Mouse (Mus musculus) ovary, postnatal 14 days (tissue): ENCODE measurements around the gene Hist1h3f.
"Not testable (repeated sequence)": the region's sequence is repeated elsewhere in the genome, so short reads cannot be mapped to it uniquely, and the experiment has no call there.

ENCODE experiments used
- DNase-seq: peaks from one replicate; pipeline ENCODE4 v3.0.0; 2022; ENCODE audit warnings: low spot score

Hist1h3f gene

DNA sequence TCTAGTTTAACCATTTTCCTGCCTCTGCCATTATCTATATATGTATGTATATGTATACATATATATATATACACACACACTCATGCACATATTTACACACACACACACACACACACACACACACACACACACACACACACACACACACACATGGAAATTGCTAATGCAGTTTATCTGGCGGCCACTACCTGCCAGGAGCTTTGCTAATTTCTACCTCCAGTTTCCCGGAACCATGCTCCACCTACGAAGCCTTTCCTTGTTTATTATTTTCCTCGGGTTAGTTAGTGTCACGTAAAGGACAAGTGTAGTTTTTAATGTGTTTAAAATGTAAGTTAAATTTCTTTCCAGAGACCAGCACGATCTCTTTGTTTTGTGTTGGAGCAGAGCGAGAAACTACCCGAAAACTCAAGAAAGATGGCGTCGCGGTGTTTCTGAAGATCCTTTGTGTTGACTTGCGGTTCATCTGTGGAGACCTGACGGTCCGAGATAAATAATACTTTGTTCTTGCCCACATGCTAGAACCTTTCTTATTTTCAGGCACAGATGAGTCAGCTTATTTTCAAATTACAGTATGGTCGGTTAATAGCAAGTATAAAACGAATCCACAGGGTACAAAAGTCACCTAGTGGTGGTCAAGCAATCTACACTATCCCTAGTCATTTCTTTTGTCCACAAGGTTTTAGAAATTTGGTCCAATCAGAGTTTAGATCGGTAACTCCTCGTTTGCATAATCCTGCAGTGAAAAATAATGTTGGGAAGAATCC, 19.0 kb downstream of the Hist1h3f start:
- no peak for DNase-seq

DNA sequence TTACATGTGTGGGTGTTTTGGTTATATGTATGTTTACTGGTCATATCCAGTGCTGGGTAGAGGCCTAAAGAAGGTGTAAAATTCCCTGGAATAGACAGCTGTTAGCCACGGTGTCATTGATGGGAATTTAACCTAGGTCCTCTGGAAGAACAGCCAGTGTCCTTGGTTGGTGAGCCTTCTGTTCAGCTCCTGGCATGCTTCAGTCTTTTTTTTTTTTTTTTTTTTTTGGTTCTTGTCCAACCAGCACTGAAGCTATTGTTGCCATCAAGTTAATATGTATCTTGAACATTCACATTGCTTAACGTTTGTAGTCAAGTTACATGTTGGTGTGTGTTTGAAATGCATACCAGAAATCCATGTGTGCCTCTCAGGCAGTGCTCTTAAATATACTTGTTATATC, 20.6 kb downstream of the Hist1h3f start:
- no peak for DNase-seq

DNA sequence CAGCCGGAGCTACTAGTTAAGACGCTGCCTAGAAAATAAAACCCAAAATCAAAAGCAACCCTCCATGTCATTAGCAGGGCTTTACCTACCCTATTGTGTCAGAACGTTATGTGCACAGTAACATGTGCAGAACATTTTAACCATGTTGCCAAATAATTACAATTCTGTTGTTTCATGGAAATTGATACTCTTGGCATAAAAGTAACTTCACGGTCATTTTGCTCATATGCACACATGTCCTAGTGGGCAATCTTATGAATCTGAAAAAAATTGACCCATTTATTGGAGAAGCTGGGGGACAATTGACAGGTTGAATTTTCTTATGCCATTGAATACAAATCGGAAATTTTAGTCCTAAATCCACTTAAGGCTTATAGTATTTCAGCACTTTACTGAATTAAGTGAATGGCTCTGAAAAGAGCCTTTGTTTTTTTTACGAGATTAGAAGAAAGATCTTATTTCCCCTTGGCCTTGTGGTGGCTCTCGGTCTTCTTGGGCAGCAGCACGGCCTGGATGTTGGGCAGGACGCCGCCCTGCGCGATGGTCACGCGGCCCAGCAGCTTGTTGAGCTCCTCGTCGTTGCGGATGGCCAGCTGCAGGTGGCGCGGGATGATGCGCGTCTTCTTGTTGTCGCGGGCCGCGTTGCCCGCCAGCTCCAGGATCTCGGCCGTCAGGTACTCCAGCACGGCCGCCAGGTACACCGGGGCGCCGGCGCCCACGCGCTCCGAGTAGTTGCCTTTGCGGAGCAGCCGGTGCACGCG, 26.6 kb downstream of the Hist1h3f start:
- not testable (repeated sequence) for DNase-seq

DNA sequence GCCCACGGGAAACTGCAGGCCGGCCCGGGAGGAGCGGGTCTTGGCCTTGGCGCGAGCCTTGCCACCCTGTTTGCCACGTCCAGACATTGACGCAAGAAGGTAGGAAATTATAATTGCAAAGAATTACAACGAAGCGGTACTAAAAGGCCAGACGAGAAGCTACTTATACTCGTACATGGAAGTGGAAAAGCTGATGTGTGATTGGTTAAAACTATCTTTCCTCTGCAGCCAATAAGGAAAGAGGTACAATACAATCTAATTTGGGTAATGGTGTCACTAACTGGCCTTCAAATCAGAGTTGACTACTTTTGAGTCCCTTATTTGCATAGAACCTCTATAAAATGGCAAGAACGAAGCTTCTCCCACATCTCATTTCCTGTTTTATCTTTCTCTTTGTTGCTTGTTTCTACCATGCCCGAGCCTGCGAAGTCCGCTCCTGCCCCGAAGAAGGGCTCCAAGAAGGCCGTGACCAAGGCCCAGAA, 27.2 kb downstream of the Hist1h3f start, which contains the start of the genes Hist1h2ae and Hist1h2bg:
Gene Hist1h2ae, minus strand, starts transcription at position 199 of the 482 bp plus-strand sequence.
Gene Hist1h2bg, plus strand, starts transcription at position 375 of the 482 bp plus-strand sequence.
- no peak for DNase-seq

DNA sequence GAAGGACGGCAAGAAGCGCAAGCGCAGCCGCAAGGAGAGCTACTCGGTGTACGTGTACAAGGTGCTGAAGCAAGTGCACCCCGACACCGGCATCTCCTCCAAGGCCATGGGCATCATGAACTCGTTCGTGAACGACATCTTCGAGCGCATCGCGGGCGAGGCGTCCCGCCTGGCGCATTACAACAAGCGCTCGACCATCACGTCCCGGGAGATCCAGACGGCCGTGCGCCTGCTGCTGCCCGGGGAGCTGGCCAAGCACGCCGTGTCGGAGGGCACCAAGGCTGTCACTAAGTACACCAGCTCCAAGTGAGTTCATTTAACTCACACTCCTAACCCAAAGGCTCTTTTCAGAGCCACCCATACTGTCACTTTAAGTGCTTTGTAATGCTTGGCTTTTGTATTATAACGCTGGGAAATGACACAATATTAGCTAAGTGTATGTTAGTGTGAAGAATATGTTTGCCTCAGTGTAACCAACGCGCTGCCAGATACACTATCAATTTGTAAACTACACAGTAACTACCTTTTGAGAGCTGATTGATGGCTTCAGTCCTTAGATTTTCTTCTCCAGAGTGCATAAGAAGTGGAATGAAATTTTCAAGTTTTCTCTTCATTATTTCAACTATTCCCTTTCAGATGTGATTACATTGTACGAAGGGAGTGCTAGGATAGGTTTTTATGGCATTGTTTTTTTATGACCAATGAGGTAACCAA, 27.8 kb downstream of the Hist1h3f start:
- not testable (repeated sequence) for DNase-seq

DNA sequence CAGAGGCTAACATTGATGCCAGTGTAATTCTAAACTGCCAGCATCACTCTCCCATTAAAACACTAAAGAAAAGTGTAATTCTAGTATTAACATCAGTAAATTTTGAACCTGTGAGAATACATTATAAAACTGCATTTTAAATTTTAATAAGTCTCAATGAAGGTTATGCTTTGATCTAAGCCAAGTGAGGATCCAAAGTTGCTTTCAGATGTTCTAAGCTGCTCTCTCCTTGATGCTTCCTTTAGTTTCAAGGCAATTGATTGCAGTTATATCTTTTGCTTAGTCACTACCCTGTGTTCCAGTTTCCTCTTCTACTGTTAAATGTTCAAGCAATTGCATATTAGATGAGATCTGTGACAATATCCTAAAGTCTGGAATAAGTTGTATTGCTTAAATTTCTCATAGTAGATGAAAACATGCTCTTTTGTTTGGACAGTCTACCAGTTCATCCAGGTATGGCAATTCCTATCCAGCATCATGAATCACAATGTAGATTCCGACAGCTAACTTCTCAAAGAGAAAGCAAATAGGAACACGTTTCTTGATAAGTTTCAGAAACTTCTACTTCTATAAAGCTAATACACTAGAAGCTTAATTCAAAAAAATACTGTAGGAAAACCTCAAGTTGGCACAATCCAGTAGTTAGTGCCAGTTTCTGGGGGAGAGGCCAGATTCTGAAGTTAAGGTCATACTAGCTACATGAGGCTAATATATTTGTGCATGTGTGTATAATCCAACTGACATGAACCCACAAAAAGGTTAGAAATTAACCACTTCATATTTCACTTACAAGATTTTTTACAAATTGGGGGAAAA, 28.6 kb downstream of the Hist1h3f start:
- DNase-seq = no peak

DNA sequence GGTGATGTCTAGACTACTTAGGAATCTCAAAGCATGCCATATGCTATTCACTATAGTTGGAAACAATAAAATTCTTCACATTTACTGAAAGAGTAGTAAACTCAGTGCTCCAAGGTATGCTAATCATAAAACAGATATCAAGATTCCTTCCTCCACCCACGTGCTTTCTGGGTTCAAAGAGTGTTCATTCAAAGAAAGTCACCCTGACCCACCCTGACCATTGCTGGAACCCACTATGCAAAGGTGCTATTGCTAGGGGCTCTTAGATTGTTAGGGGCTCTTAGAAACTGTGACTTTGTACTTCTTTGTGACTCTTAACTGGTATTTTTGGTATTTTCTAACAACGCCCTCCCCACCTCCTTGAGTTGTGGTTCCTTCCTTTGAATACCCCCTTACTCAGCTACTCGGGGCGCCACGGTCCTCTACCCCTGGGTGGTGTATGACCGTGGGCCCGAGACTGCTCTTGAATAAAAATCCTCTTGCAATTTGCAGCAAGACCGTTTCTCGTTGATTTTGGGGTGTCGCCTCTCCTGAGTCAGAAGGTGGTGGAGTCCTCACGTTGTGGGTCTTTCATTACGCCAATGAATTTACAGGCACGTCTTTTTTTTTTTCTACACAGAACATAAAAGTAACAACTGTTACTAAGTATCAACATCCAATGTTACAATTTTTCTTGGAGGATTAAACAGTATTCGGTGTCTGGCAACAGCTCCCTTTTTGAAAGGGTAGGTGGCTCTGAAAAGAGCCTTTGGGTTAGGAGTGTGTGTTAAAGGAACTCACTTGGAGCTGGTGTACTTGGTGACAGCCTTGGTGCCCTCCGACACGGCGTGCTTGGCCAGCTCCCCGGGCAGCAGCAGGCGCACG, 29.4 kb downstream of the Hist1h3f start:
- not testable (repeated sequence) for DNase-seq

DNA sequence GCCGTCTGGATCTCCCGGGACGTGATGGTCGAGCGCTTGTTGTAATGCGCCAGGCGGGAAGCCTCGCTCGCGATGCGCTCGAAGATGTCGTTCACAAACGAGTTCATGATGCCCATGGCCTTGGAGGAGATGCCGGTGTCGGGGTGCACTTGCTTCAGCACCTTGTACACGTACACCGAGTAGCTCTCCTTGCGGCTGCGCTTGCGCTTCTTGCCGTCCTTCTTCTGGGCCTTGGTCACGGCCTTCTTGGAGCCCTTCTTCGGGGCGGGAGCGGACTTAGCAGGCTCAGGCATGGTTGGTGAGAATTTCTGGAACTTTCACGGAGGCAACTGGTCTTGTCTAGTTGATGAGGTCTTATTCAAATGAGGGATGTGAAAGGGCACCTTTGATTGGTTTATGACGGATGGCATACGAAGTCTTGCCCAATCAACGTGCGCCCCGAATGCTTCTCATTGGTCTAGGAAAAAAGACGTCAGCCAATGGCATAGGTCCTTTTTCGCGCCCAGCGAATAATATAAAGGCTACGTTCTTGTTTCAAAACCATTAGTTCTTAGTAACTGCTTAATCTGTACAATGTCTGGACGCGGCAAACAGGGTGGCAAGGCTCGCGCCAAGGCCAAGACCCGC, 30.2 kb downstream of the Hist1h3f start, which contains the start of the genes Hist1h2bf and Hist1h2ad:
Gene Hist1h2bf, minus strand, starts transcription at position 299 of the 627 bp plus-strand sequence.
Gene Hist1h2ad, plus strand, starts transcription at position 484 of the 627 bp plus-strand sequence.
- DNase-seq = peak; percentile 72

DNA sequence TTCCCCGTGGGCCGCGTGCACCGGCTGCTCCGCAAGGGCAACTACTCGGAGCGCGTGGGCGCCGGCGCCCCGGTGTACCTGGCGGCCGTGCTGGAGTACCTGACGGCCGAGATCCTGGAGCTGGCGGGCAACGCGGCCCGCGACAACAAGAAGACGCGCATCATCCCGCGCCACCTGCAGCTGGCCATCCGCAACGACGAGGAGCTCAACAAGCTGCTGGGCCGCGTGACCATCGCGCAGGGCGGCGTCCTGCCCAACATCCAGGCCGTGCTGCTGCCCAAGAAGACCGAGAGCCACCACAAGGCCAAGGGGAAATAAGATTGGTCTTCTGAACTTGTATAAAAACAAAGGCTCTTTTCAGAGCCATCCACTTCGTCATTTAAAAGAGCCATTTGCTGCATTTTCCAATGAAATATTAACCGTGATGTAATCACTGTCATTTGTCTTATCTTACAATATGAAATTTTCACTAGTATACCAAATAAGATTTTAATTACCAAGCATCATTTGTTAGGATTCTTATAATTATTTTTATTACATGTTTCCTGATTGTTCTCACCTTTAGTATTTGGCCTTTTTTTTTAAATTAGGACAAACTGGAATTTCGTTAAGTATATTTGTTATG, 30.8 kb downstream of the Hist1h3f start:
- DNase-seq = not testable (repeated sequence)

DNA sequence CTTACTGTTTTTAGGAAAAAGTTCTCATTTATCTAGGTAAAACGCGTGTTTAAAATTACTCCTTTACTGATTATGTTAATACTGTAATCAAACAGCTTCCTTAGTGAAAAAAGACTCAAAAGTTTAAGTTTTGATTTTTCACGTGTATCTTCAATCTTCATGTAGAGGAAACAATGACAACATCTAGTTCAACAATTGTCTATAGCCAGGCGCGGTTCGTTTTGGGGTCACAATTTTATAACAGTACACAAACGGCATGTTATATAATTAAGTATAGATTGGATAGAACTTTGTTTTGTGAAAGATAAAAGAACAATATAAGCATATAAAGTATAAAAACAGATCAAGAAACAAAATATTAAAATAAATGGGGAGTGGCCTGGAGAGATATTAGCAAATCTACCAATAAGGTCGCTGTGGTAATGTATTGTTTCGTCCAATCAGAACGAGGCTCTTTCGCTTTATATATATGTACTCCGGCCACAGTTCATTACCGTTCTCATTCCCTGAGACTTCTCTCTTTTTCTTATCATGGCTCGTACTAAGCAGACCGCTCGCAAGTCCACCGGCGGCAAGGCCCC, 31.5 kb downstream of the Hist1h3f start, which contains the start of gene Hist1h3d:
Gene Hist1h3d, plus strand, starts transcription at position 493 of the 581 bp plus-strand sequence.
- DNase-seq = no peak

DNA sequence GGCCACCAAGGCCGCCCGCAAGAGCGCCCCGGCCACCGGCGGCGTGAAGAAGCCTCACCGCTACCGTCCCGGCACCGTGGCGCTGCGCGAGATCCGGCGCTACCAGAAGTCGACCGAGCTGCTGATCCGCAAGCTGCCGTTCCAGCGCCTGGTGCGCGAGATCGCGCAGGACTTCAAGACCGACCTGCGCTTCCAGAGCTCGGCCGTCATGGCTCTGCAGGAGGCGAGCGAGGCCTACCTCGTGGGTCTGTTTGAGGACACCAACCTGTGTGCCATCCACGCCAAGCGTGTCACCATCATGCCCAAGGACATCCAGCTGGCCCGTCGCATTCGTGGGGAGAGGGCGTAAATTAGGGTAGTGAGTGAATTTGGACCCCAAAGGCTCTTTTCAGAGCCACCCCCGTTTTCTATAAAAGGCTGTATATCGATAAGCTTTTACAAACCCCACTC, 32.0 kb downstream of the Hist1h3f start:
- not testable (repeated sequence) for DNase-seq

DNA sequence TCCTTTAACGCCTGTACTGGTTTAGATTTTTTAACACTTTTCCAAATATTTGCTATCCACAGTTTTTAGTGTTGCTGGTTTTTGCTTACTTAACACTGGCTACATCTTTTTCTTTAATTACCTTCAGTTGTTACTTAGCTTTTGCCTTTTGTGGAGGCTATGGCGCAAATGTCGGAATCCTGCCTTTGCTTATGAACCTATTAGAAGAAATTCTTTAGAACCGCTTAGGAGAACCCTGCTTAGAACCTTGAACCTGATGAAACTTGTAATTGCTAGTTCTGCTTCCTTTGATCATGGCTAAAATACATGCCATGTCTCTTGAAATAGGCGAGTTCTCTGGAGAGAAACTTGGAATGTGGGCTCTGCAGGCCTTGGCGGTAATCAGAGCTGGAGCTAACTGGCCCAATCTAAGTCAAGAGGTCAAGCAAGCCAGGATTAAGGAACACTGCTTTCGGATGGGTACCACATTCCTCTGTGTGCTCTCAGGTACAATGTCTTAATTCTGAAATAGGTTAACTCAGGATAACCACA, 32.6 kb downstream of the Hist1h3f start:
- no peak for DNase-seq

DNA sequence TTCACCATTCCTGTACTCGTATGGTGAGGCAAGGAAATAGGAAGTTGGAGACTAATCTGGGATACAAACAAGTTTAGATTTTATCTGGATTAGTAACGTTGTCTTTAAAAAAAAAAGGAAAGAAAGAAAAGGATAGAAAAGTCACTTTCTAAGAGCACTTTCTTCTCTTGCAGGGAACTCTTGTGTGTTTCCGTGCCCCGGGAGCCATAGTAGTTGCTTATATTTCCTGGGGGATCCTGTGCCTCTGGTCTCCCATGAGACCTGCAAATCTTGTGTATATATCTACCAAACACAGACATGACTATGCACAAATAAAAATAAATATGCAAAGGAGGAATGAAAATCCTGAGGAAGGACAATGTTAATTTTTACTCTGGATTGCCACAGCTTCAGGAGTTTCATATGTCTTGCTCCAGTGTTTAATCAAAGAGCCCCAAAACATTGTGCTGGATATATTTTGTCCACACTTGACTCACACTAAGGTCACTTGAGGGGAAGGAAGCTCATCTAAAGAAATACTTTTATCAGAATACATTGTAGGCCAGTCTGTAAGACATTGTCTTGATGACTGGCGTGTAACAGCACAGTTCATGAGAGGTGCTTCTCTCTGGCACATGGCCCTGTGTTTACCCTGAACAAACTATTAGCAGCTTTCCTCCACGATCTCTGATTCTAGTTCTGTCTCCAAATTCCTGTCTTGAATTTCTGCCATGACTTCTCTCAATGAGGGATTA, 33.2 kb downstream of the Hist1h3f start:
- DNase-seq = no peak

DNA sequence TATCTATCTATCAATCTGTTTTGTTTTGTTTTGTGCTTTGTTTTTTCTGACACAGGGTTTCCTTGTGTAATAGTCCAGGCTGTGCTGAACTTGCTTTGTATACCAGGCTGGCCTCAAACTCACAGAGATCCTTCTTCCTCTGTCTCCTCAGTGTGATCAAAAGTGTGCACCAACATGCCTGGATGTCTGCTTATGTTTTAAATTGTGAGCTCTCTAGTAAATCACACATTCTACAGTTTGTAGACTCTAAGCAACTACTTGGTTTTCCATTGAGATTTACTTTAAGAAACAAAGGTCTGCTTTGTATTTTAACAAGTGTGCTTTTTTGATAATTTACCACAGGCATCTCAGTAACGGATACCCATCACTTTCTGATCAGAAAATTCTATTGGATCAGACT, 34.0 kb downstream of the Hist1h3f start:
- DNase-seq = no peak

DNA sequence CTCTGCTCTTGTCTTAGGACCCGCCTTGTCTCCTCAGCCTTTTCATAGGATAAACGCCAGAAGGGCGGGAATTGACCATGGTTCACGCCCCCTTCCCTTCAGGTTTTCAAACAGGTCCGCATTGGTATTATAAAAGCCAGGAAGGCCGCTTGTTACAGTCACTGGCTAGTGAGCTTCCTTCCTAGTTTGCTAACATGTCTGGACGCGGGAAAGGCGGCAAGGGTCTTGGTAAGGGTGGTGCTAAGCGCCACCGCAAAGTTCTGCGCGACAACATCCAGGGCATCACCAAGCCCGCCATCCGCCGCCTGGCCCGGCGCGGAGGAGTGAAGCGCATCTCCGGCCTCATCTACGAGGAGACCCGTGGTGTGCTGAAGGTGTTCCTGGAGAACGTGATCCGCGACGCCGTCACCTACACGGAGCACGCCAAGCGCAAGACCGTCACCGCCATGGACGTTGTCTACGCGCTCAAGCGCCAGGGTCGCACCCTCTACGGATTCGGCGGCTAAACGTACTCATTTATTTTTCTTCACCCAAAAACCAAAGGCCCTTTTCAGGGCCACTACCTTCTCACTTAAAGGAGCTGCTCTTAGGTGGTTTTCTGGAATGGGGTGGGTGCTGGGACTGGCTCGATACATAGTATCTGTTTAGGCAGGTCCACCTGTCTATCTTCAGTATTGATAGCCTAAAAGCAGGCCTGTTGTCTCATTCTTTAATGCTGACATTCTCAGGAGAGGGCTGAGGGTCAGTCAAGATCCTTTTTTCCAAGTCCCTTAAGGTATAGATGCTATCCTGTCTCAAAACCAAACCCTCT, 37.8 kb downstream of the Hist1h3f start, which contains the start of gene Hist1h4d:
Gene Hist1h4d, plus strand, starts transcription at position 191 of the 811 bp plus-strand sequence.
- DNase-seq = peak; percentile 99

DNA sequence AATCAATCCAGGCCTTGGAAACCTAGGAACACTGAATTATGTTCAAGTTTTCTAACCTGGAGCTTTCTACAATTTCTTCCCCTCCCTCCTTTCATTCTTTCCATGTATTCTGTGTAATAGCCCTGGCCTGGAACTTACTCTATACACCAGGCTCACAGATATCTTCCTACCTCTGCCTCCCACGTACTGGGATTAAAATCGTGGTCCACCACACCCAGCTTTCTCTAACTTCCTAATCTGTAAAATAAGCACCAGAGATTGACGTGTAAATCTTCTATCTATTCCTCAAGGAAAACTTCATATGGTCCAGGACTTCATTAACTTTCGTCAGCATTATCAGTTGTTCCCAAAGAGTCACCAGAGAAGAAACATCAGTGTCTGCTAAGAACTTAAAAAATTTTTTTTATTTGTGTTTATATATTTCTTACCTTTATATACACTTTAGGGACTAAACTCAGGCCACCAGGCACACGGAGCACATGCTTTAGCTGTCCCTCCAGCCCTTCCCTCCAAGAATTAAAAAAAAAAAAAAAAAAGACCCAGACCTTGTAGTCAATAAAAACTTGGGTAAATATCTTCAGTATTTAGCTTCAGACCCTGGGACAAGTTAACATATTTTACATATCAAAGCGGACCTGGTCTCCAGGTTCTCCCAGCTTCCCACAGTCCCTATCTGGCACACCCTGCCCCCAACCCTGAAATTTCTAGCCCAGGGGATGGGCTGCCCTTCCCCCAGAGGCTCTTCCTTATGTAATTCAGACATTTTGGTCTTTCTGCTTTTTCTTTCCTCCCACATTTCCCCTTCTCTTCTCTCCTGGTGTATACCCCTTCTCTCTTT, 38.6 kb downstream of the Hist1h3f start:
- DNase-seq = no peak
